Mouse (Mus musculus): ENCODE measurements around the gene Usp21.

The Usp21 gene

DNA sequence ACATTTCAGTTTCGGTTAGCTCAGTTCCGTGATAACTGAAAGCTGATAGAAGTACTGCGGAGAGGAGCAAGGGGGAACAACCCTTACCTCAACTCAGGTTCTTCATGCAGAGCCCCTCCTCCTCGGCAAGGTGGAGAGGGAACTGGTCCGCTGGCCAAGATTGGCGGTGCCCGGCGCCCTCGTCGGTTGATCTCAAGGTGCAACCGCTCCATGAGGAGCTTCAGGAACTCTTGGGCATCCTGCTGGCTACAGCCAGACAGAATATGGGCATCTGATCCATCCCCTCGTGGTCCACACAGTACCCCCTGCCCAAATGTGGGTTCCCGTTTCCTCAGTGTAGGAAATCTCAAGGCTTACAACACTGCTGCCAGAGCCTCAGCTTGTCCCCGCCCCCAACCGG lies 3.3 kb downstream of the Usp21 start:
- no peak for DNase-seq (ENCODE audit: low spot score)

DNA sequence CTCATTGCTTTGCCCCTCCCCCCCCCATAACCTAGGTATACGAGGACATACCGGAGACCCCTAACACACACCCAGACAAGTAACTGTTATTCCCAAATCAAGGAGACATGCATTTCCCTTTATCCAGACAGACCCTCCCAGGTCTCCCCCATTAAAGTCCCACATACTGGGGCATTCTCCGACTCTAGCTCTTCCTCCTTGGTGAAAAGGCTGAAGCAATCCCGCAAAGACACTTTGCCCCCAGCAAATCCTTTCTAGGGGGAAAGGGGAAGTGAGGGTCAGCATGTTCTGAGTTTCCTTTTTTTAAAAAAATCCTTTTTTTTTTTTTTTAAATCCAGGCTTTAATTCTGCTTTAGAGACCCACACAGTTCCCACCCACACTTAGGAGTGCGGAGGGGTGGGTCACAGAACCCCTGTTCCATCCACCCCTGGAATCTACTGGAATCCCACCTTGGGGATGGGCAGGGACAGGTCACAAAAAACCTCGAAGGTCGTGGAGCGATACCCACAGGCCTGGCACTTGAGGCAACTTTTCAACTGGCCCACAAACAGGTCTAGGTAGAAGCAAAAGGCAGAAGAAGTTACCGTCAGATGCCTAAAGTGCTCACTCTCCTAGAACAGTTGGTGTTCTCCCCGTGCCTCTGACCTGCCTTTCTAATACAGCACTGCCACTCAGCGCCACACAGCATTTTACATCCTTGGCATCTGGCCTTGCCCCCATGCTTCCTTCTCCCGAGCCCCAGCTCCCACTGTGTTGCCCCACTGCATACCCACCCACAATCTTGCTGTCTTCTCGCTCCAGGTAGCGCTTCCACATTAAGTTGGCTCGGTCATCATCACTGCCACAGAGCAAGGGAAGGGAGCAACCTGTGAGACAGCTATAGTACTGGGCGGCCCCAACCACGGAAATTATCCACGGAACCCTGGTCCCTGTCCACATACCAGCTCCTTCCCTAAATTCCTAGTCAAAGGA lies 4.3 kb downstream of the Usp21 start:
- DNase-seq (ENCODE audit: low spot score), result no peak

DNA sequence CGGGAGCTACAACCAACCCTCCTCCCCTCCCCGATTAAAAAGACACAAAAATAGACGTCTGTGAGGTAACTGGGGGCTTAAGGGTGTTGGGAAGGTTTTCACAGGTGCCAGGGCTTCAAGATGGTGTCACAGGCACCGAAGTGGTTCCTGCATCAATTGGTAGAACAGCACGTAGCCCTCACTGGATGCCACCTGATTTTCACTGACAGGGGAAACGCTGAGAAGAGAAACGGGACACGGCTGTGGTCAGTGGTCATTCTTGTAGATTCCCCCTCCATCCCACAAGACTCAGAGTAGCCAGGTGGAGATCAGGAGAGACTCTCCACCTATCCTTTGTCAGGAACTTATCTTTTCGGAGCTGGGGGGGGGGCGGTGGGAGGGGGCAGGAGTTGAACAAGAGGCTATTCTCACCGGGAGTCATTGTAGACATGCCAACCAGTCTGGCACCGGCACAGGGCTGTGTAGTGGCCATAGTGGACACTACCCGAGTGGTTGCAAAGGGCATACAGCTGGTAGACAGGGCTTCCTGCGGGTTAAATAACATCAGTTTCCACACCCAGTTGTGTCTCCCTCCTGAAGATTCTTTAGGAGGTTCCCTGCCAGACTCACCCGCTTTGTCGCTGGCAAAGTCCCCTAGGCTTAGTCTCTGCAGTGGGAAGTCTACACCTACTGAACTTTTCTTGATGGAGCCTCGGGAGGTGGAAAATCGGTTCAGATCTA lies 5.5 kb downstream of the Usp21 start:
- DNase-seq (ENCODE audit: low spot score), result peak; percentile 1

- peak; percentile 47 for DNase-seq (ENCODE audit: low spot score)
Observed at GRCm38 (mm10) chr1:171281528-171281923, 6.3 kb downstream of the Usp21 start.

DNA sequence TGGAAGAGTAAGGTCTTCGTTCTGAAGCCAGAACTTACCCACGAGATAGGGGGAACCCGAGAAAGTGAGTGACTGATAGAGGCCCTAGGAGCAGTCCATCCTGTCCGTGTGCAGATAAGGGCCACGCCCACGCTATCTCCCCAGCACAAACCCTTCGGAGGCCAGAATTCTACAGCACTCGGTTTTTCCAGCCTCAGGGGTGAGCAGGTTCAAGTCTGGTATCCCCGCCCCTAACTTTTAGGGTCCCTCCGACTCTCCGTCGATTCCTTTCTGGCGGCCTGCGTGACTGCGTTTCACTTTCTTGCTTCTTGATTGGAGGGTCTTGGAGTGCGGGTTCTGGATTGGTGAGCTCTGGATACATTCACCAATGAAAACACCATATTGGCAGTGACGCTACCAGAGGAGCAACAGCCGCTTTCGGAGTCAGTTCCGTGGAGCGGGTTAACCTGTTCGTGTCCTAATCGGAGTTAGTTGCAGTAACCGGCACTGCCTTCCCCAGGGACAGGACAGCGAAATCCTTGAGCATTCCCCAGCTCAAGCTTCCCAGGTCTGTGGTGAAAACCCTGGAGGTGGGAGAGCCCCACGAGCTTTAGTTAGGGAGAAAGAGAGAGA lies 6.8 kb downstream of the Usp21 start, which contains the start of gene Ppox:
Gene Ppox (minus strand): TSS at position 271 of the 612 bp plus-strand sequence.
- peak; percentile 94 for DNase-seq (ENCODE audit: low spot score)

GRCm38 (mm10) chr1:171280250-171280915 lies 7.4 kb downstream of the Usp21 start:
- DNase-seq (ENCODE audit: low spot score), result no peak

GRCm38 (mm10) chr1:171279721-171280120 lies 8.1 kb downstream of the Usp21 start:
- DNase-seq (ENCODE audit: low spot score), result no peak

- no peak for DNase-seq (ENCODE audit: low spot score)
Observed at GRCm38 (mm10) chr1:171279012-171279705, 8.6 kb downstream of the Usp21 start.

DNA sequence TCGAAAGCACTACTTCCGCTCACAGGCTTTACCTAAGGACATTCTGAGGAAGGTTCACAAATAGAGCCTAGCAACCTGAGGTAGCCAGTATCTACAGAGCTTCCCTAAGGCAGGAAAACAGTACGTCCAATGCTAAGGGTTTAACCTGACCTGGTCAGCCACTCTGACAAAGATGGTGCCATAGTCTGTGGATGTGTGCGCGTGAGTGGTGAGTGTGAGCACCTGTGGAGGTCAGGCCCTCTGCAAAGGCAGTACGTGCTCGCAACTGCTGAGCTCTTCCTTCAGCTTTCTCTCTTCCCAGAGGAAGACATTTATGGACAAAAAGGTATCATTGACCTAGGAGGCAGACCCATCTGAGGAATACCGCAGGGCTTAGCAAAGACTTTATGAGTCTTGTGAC lies 9.4 kb downstream of the Usp21 start:
- DNase-seq (ENCODE audit: low spot score), result no peak

DNA sequence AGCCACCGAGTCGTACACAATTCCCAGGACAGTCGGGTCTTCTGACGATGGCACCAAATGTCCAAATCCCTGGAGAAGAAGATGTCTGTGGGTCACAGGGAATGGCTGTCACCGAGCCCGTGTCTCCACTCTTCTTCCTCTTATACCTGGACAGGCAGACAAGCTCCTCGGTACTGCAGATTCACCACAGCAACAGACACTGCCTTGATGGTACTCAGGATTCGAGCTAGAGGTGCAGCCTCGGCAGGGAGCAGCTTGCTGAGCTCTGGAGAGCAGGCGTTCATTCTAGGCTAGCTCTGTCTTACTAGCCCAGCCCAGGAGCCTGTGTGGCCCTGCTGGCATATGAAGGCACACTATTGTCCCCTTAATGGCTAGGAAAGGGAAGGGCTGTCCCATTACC lies 10.1 kb downstream of the Usp21 start:
- DNase-seq (ENCODE audit: low spot score), result no peak

GRCm38 (mm10) chr1:171276110-171276748 lies 11.6 kb downstream of the Usp21 start:
- no peak for DNase-seq (ENCODE audit: low spot score)

GRCm38 (mm10) chr1:171275144-171275734 lies 12.6 kb downstream of the Usp21 start:
- DNase-seq (ENCODE audit: low spot score), result no peak

DNA sequence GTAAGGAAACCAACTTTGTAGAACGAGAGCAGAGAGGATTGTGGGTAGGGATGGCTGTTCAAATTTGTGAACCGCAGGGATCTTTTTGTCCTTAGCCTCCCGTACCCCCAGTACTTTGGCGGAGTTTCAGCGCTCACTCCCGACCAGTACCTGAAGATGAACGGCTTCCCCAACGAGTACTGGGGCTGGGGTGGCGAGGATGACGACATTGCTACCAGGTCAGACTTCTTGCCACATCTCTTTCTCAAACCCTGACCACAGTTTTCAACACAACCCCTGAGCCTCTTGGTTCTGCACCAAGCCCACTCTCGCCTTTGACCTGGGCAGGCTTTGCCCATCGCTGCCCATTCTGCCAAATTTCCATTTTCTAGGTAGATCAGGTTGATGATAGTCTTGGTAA lies 13.6 kb downstream of the Usp21 start:
- DNase-seq (ENCODE audit: low spot score), result no peak

- no peak for DNase-seq (ENCODE audit: low spot score)
Observed at GRCm38 (mm10) chr1:171272086-171272485, 15.7 kb downstream of the Usp21 start.

GRCm38 (mm10) chr1:171271622-171272021 lies 16.2 kb downstream of the Usp21 start:
- DNase-seq (ENCODE audit: low spot score), result no peak

DNA sequence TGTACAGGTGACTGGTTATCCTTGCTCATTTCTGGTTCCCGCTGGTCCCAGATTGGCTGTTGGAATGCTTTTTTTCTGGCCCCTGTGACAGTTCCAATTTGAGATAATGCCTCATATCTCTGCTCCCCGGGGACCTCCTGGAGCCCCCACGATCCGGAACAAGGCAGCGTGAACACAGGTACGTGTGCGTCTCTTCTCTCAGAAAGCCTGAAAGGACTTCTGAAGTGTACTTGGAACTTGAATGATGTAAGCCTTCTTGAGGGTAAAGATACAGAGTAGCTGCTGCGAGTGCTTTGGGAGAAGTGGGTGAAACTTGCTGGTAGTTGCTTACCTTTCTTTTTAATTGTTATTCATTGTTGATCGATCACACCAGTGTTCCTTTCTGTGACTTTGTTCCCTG lies 16.6 kb downstream of the Usp21 start:
- DNase-seq (ENCODE audit: low spot score), result no peak

DNA sequence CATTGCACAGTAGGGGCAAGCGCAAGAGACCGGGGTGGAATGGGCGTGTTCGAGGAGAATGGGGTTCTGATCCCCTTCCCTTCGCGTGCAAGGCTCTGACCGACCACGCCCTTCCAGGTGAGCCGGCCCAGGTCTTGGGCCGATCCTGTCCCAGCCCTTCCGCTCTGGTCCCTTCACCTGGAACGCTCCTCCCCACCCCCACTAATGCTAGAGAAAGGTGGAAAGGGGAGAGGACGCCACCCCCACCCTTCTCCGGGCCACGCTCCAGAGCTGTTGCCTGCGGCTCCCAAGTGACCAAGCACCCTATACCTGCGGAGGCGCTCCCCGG lies 17.3 kb downstream of the Usp21 start:
- no peak for DNase-seq (ENCODE audit: low spot score)

DNA sequence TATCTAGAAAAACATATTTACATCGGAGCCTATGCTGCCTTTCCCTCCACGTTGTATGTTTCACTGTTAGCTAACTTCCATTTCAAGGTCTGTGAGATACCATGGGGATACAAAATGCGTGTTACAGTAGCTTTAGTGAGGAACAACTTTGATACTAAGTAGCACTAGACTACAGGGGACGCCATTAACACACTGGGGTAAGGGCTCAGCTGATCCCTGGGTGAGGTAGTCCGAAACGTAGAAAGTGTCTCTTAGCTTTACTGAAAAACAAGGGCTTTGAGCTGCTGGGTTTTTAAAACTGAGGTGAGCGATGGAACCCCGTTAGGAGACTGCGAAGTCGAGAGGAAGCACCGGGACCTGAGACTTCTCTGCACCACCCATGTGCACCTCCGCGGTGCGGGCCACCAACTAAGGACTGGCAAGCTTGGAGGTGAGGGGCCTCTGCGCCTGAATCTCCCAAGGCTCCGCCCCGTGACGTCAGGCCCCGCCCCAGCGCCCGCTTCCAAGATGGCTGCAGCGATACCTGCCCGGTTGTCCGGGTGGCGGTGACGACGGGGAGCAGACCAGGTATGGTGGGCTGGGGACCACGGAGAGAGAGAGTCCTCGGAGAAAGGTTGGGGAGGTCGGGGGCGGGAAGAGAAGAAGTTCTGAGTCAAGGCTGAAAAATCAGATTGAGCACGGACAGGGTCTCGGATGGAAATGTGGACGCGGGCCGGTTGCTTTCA lies 17.8 kb downstream of the Usp21 start, which contains the start of gene B4galt3:
Gene B4galt3 (plus strand): TSS at position 481 of the 725 bp plus-strand sequence.
- peak; percentile 89 for DNase-seq (ENCODE audit: low spot score)

- no peak for DNase-seq (ENCODE audit: low spot score)
Observed at GRCm38 (mm10) chr1:171268341-171268740, 19.4 kb downstream of the Usp21 start.
